Mouse (Mus musculus) layer of hippocampus, adult 18-20 months (tissue): Measurements from ENCODE around the gene Mpzl1. TPM values are rescaled to one million over a fixed set of nuclear protein-coding genes. Genes with fewer than 3 reads are reported as not detected.
"Not testable (repeated sequence)": the region's sequence is repeated elsewhere in the genome, so short reads cannot be mapped to it uniquely, and the experiment has no call there.

Source experiments
- DNase-seq, 2 experiments: peaks; one replicate each; pipeline ENCODE4 v3.0.0; 2022; ENCODE audit warnings: low spot score in 2 of 2
- long read RNA-seq: library from polyadenylated mRNA; stranded (forward); transcript quantifications from one replicate; pipeline ENCODE4 v2.0.0, GENCODE M21; 2021
- total RNA-seq, 2 experiments: library from RNA; stranded (reverse); gene quantifications; 2 replicates each; pipeline ENCODE4 v1.2.3; 2021

Mpzl1 gene
- total RNA-seq = 10 to 100 TPM; 28.4 to 31.0 TPM
- long read RNA-seq, transcript Mpzl1-201 (5 exons, 2,171 nt) = minor isoform, 12 of 30 reads
- long read RNA-seq, transcript Mpzl1-202 (6 exons, 2,285 nt) = major isoform, 16 of 30 reads
- long read RNA-seq, partial matches to known transcripts = 0 of 30 reads
- long read RNA-seq, other reads (novel, unspliced or antisense) = 2 of 30 reads

DNA sequence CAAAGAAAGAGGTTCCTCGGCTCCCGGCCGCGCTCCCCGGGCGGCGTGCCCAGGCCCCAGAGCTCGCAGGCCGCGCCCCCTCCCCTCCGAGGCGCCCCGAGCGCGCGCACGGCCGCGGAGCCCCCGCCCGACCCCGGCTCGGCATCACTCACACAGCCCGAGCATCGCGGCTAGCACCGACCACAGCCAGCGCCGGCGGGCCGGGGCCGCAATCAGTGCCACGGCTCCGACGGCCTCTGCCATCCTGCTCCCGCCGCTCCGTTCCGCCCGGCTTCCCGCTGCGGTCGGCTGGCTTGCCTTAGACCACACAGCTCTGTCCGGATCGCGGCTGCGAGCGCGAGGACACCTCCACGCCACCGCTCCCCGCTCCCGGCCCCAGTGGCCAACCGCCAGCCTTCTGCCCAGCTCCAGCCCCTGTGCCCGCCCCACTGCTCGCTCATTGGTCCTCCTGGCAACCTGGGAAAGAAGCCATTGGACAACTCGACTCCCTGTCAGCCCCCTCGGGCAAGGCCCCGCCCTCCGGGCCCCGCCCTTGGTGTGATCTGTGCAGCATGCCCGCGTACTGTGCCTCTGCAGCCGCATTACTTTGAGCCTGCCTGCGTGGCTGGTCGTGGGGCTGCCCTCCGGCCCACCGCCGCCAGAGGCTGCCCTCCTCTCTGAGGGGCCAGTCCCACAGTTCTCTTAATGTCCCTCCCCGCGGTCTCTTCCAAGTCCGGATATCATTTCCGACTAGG is at the start of gene Mpzl1:
Mpzl1 (minus strand) TSS at position 388 of the 734 bp plus-strand sequence.
- DNase-seq = peak; percentile 96 to 98

DNA sequence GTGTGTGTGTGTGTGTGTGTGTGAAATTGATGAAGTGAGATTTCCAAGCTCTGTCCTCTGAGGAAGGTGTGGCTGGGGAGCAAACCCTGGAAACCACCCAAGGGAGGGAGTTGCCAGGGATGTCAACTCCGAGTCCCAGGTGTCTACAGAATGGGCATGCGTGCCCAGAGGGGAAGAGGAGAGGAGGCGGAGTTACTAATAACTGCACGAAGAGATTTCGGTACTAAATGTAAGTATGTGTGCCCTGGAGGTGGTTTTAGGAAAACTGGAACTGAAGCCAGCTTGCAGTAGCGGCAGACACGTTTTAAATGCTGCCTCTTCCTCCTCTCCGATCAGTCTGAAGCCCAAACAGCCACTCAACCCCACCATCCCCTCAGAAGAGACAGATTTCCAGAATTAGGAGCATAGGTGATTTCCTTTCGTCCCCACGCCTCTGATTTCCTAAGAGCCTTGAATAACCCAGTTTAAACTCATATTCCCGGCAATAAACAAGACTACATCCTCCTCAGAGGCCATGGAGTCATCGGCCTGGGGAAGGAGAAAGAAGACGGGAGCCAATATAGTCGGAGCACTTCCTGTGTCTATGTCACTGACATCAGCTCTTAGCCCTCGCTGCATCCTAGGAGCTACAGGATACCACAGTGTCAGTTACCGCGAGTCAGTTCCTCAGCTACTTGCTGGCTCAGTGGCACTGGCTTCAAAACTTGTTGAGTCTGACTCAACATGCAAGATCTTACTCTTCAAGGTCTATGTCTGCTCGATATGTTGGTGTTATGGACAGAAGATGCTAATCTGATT is 47.9 kb upstream of the Mpzl1 start:
- DNase-seq = no peak

DNA sequence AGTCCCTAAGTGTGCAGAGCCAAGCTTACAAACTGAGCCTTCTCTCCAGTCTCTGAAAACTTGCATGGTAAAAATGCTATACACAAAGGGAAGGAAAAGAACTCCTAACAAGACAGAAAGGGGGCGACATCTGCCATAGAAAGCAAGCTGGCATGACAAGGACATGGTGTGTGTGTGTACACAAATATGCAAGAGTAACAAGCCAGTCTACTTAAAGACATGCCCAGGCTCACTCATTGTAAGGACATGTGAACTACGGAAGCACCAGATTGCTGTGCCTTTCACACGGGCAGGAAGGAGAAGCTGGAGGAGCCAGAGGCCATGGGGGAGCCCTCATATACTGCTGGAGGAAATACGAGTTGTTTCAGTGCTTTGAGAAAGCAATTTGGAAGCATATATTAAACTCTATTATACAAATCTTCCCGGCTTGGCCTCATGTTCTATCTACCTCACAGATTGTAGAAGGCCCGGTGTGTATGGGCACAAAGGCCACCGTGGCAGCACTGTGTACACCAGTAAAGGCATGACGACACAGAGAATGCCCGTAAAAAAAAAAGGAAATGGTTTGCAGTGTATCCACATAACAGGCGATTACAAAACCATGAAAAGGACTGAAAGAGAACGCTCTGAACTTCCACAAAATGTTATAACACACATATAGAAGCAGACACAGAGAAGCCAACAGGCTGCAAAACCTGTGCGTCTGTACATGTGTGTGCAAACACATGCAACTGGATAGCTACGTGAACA is 46.9 kb upstream of the Mpzl1 start:
- no peak for DNase-seq

DNA sequence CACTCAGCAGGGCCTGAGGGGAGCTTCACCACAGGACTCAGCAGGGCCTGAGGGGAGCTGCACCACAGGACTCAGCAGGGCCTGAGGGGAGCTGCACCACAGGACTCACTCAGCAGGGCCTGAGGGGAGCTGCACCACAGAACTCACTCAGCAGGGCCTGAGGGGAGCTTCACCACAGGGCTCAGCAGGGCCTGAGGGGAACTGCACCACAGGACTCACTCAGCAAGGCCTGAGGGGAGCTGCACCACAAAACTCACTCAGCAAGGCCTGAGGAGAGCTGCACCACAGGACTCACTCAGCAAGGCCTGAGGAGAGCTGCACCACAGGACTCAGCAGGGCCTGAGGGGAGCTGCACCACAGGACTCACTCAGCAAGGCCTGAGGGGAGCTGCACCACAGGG is 45.7 kb upstream of the Mpzl1 start:
- not testable (repeated sequence) for DNase-seq

DNA sequence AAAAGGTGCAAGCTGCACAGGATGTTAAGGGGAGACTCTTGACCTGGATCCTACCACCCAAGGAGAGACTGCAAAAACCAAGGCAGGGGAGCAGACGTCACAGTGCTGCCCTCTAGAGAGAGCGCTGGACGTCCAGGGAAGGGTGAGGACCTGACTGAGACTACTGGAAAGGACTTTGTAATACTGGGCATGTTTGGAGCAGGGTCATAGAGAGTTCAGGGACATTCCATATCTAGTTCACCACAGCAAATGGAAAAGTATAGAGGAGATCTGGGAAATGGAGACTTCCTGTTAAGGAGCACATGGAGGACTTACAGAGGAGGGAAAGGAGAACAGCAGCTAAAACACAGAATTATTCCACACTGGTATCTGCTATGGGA is 45.3 kb upstream of the Mpzl1 start:
- DNase-seq = no peak

DNA sequence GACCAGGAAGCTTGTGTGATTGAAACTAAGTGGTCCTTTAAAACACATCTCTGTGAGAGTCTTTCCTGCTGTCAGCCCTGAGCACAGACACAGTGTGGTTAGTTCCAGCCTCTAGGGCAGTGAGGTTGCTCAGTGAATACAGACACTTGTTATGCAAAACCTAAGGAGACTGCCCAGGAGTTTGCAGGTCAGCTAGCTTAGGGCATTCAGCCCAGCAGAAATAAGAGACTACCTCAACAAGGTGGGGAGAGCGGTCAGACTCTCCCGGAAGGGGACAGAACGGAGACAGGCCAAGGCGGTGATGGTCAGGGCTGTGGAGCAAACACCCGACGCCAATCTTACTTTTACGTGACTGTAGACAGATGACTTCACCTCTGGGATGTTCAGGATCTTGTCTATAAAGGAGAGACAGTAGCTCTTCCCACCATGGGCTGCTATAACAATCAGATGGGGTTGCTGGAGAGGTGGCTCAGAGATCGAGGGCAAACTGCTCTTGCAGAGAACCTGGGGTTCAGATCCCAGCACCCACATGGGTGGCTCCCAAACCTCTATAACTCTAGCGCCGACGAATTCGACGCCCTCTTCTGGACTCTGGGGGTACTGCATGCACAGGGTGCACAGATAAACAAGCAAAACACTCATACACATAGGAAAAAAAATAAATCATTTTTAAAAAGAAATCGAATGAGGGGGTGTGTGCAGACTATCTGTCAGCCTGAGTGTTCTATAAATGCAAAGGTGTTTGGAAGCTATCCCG is 44.7 kb upstream of the Mpzl1 start:
- no peak for DNase-seq

DNA sequence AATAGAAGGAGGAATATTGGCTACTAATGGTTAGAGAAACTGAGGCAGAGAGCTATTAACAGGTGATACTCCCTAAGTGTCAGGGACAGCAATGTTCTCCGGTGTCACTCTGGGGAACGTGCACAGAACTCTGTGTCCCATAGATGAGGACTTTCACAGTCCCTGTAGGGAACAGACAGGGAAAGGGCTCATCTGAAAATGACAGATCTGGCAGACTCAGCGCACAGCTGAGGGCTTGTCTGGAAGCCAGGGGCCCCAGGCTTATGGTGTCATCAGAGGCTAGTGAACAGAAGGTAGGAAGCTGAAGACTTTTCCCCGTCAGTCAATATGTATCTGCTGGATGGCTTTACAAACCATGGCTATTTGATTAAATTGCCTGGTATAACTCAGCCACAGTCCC is 43.2 kb upstream of the Mpzl1 start:
- DNase-seq = peak in 1 of 2 experiments; percentile 30

DNA sequence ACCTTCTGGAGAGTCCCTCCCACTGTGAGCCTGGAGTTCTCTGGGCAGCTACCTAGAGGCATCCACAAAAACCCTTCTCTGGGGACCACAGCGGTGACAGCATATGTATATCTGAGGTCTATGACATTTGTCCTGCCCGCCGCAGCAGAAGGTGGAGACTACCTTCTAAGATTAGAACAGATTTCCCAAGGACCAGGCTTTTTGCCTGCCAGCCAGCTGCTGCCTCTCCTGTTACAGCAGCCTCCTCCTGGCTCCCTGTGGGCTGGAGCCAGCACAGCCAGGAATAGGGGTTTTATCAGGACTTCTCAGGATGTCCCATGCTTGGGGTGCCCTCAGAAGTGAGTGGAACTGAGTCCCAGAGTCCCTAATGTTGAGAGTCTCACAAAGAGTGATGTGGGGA is 42.7 kb upstream of the Mpzl1 start:
- DNase-seq = no peak

DNA sequence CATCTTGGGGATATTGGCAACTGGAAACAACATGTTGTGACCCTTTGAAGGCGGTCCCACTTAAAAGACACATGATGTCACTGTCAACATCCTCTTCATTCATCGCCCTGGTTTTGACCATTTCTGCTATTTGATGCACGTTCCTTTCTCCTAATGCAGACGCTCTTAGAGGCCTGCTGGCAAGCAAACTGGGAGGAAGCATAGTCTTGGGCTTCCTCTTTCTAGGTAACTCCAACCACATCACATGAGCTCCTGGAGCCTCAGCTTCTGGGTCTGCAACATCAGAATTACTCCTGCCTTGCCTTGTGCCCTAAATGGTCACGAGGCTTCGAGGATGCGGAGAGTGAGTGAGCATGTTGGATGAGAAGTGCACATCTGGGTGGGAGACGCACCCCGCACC is 40.8 kb upstream of the Mpzl1 start:
- DNase-seq = no peak

DNA sequence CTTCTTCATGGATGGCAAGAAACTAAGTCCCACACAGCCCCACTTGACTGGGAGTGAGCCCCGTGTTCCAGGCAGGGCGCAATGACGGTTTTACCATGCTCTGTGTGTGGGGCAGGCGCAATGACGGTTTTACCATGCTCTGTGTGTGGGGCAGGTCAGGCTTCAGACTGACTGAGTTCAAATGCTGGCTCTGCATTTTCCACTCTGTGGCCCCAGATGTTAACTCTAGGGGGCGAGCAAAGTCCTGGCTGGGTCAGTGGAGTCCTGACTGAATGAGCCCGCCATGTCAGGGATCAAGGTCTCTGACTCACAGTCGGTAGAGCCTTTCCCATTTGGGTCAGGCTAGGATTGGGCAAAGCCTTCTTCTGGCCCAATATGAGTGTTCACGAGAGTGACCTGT is 38.0 kb upstream of the Mpzl1 start:
- DNase-seq = no peak

DNA sequence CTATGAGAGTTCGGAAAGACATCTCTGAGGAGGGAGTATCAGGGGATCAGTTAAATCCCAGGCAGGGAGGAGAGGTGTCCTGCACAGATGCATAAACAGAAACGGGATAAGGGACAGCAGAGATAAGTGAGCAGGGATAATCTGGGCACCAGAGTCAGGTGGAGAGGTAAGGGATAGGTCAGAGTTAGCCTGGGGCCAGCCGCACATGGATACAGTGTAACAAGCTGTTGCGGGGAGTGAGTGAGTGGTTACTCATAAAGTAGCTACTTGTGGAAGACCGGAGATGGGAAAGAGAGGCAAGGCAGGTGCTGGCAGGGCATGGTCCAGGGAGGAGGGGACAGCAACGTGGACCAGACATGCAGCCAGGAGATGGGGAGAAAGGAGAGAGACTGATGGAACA is 35.7 kb upstream of the Mpzl1 start:
- DNase-seq = no peak

DNA sequence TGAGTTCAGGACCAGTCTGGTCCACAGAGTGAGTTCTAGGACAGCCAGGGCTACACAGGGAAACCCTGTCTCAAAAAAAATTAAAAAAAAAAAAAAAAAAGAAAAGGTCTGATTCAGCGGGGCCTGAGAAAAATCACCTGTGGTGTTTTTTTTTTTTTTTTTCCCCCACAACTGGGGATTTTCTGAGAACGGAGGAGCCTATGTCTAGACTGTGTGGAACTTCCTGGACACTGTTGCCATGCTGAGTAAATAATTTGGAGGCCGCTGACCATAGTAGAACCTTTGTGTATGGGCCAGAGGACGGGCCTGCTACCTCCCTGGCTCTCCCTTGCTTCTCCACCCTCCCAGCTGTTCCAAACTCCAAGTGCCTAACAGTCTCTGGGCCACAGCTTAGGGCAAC is 34.6 kb upstream of the Mpzl1 start:
- DNase-seq = no peak

DNA sequence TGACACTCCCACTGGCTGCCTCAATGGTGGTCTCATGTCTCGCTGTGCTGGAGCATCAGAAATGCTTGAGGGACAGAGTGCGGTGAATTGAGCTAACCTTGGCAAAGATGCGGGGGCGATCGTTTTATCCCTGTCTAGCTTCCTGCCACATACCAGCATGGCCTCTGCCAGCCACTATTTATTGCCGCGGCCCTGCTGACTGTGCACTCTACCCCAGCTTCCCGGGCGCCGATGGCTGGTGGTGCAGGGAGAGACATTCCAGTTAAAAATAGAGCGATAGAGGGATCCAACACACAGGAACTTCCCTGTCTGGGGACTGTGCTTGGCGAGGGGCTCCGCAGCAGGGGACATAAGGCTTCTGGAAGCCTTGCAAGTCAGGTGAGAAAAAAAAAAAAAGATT is 33.0 kb upstream of the Mpzl1 start:
- no peak for DNase-seq

DNA sequence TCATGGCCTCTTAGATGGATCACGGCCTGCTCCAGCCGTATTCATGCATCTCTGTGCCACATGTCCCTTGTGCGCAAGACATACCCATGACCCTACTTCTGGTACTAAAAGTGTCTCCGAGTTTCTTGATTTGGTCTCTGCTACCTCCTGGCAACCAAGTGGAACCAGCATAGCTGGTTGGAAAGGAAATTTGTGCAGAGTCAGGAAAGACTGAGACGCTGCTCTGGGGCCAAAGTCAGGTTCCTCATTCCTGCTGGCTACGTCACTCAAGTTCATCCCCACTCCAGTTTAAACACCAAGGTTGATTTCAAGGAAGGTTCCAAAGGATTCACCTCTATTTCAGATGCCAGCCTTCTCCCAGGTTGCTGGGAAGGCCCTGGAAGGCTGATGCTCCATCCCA is 32.6 kb upstream of the Mpzl1 start:
- no peak for DNase-seq

DNA sequence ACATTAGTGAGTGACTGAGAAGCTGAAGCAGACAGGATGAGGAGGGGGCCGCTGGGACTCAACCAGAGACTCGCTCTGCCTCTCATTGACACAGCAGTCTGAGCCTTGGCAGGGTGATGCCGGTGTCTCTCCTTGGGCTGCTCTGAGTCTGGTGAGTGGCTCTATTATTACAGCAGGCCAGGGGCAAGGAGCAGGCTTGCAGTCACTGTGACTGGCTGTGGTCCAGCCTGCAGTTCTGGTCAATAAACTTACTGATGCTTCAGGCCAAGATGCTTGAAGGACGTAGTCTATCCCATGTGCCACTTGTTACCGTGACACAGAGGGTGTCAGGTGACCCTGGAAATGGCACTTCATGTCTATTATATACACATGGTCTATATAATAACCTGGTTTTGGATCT is 31.4 kb upstream of the Mpzl1 start:
- no peak for DNase-seq

DNA sequence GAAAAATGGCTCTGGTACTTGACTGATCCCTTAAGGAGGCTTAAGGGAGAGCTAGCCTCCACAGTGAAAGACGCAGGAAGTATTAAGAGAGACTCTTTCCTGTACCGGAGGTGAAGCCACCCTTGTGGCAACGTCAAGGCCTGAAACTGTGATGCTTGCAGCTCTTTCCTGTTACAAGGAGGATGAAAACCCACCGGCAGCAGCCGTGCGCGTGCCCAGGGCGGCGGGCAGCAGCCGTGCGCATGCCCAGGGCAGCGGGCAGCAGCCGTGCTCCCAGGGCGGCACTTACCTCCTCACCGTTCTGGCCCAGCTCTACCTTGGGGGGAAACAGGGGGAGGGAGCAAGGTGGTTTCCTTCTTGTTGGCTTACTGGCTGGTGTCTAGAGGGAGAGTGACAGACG is 28.9 kb upstream of the Mpzl1 start:
- DNase-seq = no peak

DNA sequence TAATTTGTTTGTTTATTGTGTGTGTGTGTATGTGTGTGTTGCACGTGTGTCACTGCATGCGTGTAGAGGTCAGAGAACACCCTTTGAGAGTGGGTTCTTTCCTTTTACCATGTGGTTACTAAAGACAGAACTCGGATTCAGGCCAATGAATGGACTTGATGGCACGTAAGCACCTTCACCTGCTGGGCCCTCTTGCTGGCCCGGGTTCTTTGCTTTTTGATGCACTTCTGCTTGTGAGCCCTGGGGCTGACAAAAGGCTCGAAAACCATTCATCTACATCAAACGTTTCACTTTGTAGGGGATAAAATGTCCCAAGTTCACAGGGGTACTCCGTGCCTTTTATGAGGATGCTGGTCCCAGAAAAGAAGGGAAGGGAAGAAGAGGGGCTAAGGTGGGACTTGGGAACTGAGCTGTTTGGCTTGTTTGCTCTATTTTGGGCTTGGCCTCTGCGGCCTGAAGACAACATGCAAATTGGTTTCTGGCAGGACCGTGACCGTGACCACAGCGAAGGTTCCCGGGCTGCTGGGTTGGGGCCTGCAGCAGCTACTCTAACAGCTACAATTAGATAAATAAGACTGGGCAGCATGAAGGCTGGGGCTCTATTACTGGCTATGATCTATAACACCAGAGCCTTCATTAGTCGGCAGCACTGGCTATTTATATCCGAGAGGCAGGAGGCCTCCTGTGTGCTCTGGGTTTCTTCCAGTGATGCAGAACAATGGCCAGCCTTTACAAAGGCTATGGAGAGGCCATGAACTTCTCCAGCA is 28.3 kb upstream of the Mpzl1 start:
- DNase-seq = no peak

DNA sequence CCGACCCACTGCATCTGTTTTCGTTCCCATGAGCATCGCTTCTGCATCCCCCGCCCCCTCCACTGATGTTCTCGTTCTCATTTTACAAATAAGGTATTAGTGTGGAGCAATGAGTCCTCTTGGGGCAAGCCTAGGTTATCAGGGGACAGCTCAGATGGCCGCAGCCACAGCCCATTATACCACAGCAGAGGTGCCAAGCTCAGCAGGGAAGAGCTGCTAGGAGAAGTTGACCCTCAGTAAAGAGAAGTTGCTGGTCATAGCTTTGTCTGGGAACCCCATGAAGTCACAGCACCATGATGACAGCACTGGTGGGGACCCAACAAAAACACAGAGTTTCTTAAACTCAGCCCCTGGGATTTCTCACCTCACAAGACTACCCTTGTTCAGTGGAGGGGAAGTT is 27.4 kb upstream of the Mpzl1 start:
- no peak for DNase-seq

DNA sequence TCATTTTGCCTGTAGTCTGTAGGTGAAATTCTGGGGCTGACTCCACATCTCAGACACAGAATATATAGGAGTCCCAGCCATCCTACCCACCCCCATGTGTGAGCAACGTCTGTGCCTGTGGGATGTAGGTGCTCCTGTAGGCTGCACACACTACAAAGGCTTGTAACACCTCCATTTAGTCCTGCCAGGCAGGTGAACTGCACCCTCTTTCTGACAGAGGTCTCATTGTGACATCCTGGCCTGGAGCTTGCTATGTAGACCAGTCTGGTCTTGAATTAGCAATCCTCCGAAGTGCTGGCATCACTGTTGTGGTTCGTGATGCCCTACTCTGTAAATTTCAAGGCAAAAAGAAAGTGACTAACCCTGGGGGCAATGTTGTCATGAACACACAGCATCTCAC is 26.9 kb upstream of the Mpzl1 start:
- DNase-seq = no peak

DNA sequence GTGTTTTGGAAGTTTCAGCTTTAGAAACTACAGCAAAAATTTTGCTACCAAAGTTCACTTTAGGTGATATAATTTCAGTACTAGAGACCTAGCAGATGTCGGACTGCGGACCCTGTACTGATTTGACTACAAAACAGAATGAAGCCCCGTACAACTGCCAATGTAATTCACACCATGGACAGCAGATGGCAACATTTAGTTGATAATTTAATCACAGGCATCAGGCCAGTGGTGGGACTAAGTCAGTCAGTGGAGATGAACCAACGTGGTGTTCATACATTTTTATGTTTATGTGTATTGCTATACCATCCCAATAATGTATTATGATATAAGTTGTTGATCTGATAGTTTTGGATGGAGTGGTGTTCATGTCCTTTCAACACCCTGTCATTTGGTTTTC is 26.4 kb upstream of the Mpzl1 start:
- peak; percentile 50 to 82 for DNase-seq
